ENCODE assay signal across 8 mouse cellular contexts in genomic region chr4:74014048-74014500, GRCm38 (mm10). TPM values are rescaled to one million over a fixed set of nuclear protein-coding genes. Genes with fewer than 3 reads are reported as not detected.
DNase-seq lines count a peak whose midpoint lies in the region; ATAC-seq and TF ChIP-seq lines count a peak whose summit lies in the region.

No protein-coding gene starts in this region.

- no peak; the same call in 1 of the 2 replicates for ATAC-seq in forebrain, embryonic 14.5 days
- ATAC-seq in limb, embryonic 11.5 days (ENCODE audit: insufficient number of reproducible peaks, low FRiP score, low TSS enrichment, low read depth) = peak; percentile 33; the same call in 1 of the 2 replicates

- H3K27me3 ChIP-seq in forebrain, embryonic 14.5 days (replicated peaks; ENCODE audit: control insufficient read depth, insufficient read depth, low read length) = no peaks in the 10 kb centered on the region
- peaks cover 3% of the 10 kb centered on the region; the same call in 1 of the 2 replicates for H3K27me3 ChIP-seq in limb, embryonic 11.5 days (ENCODE audit: control insufficient read depth, insufficient read depth, low read length)

- no peak for DNase-seq in gastrocnemius, adult 2 months
- DNase-seq in gastrocnemius, postnatal 14 days = no peak
- peak; percentile 3 for DNase-seq in ES-CJ7 (ENCODE audit: low read depth, low spot score)
- DNase-seq in forebrain, embryonic 14.5 days (ENCODE audit: low spot score) = no peak
- DNase-seq in limb, embryonic 11.5 days (ENCODE audit: low spot score) = peak; percentile 44
- DNase-seq in right cerebral cortex, adult 18-20 months = peak; percentile 17
- DNase-seq in adipocyte (ENCODE audit: low spot score) = no peak
- DNase-seq in adrenal gland, adult (ENCODE audit: inconsistent age in 2 of 2, low spot score in 1 of 2) = no peak

- H3K4me2 ChIP-seq in forebrain, embryonic 14.5 days (ENCODE audit: low read length) = peak overlapping the region; percentile 88
- peak overlapping the region; percentile 88 for H3K4me2 ChIP-seq in limb, embryonic 11.5 days (ENCODE audit: low read depth, severe bottlenecking)

- H3K9ac ChIP-seq in forebrain, embryonic 14.5 days (ENCODE audit: low read length) = peak overlapping the region; percentile 78
- peak overlapping the region; percentile 60; the same call in 1 of the 2 replicates for H3K9ac ChIP-seq in limb, embryonic 11.5 days (ENCODE audit: low read length)

- no peak for TF ChIP-seq CTCF in gastrocnemius, adult 2 months (IDR thresholded peaks at IDR 0.05)

- WGBS in forebrain, embryonic 14.5 days = 9% methylated on average over 11 of the region's 11 CpGs
- WGBS in limb, embryonic 11.5 days = 7% methylated on average over 11 of the region's 11 CpGs

- H3K4me1 ChIP-seq in forebrain, embryonic 14.5 days (ENCODE audit: control insufficient read depth, insufficient read depth, low read length) = 0 out of 2 replicates have a peak, but pooled peaks cover 4% of the 10 kb centered on the region
- H3K4me1 ChIP-seq in limb, embryonic 11.5 days (ENCODE audit: control insufficient read depth, insufficient read depth, low read length) = 0 out of 2 replicates have a peak, but pooled peaks cover 2% of the 10 kb centered on the region

- intact Hi-C loops in gastrocnemius, adult 2 months (cut with DNase I) = no loop called here
- intact Hi-C loops in gastrocnemius, postnatal 14 days (cut with DNase I; ENCODE audit: low total_unique reads) = no loop called here

- H3K27ac ChIP-seq in gastrocnemius, adult 2 months = no peak overlapping the region
- peak overlapping the region; percentile 55; the same call in 1 of the 2 replicates for H3K27ac ChIP-seq in forebrain, embryonic 14.5 days (ENCODE audit: low read depth, low read length)
- no peak overlapping the region for H3K27ac ChIP-seq in limb, embryonic 11.5 days (replicated peaks; ENCODE audit: low read depth, low read length)

- H3K9me3 ChIP-seq in forebrain, embryonic 14.5 days (replicated peaks; ENCODE audit: control insufficient read depth, low read length) = no peaks in the 10 kb centered on the region
- no peaks in the 10 kb centered on the region for H3K9me3 ChIP-seq in limb, embryonic 11.5 days (ENCODE audit: control insufficient read depth, low read length)

- H3K36me3 ChIP-seq in forebrain, embryonic 14.5 days (ENCODE audit: control insufficient read depth, insufficient read depth, low read length) = no peaks in the 10 kb centered on the region
- no peaks in the 10 kb centered on the region for H3K36me3 ChIP-seq in limb, embryonic 11.5 days (ENCODE audit: control insufficient read depth, insufficient read depth, low read length)

- H3K4me3 ChIP-seq in gastrocnemius, adult 2 months = peak overlapping the region; percentile 69
- peak overlapping the region; percentile 55 for H3K4me3 ChIP-seq in forebrain, embryonic 14.5 days (ENCODE audit: low read depth, low read length)
- peak overlapping the region; percentile 47 for H3K4me3 ChIP-seq in limb, embryonic 11.5 days (ENCODE audit: low read depth, low read length)

RNA-seq across cellular contexts. Expression of gene Frmd3, which starts 0.8 kb away (rescaled TPM):
- total RNA-seq in gastrocnemius, adult 2 months (2021) = under 1 TPM; 0.11 to 0.18 TPM
- 1 to 10 TPM in 1 of 2 experiments, under 1 TPM in 1; 0.86 to 2.4 TPM for total RNA-seq in gastrocnemius, postnatal 14 days (2021)
- 14.7 and 19.7 TPM in 2 replicates for polyA plus RNA-seq in forebrain, embryonic 14.5 days (2014; fragmentation: Nextera tagmentation; extraction: Ambion mirVana)
- 0.85 and 1.4 TPM in 2 replicates for polyA plus RNA-seq in limb, embryonic 11.5 days (2014; fragmentation: Nextera tagmentation; extraction: Ambion mirVana)

Comparison
In these comparisons a context has a peak if more than half of its experiments do, and no peak if none do; other contexts are left out.
1. DNase-seq: peak in ES-CJ7 (single experiment), limb, embryonic 11.5 days (single experiment) and right cerebral cortex, adult 18-20 months (single experiment); none in gastrocnemius, adult 2 months (single experiment), gastrocnemius, postnatal 14 days (single experiment), forebrain, embryonic 14.5 days (single experiment), adipocyte (single experiment) and adrenal gland, adult (0 of 2).
2. Peak in every context shown above with its lines, with median percentiles within 50 percentile points of each other: H3K4me3 ChIP-seq.